Mouse (Mus musculus): ENCODE results near the gene Lrp11. TPM values are rescaled to one million over a fixed set of nuclear protein-coding genes. Genes with fewer than 3 reads are reported as not detected.

Lrp11 gene
- polyA plus RNA-seq, 1 experiment from 2014 or later, result 6.1 TPM

GRCm38 (mm10) chr10:7663159-7664026 lies 73.8 kb downstream of the Lrp11 start:
- H3K4me3 ChIP-seq (ENCODE audit: low read depth, low read length), result peak overlapping the region; percentile 82
- no peaks in the 10 kb centered on the region for H3K4me1 ChIP-seq (ENCODE audit: control insufficient read depth, insufficient read depth, low read length)
- under 1% methylated on average over 64 of the region's 64 CpGs for WGBS
- ATAC-seq (replicated peaks; ENCODE audit: insufficient number of reproducible peaks, low FRiP score, low TSS enrichment, low read depth) (peak; percentile 91), DNase-seq (ENCODE audit: low spot score) (peak; percentile 92)
- peak overlapping the region; percentile 80 for H3K4me2 ChIP-seq (ENCODE audit: low read depth, low read length)
- no peaks in the 10 kb centered on the region for H3K36me3 ChIP-seq (replicated peaks; ENCODE audit: control insufficient read depth, insufficient read depth, low read depth, low read length)
- no peaks in the 10 kb centered on the region for H3K27me3 ChIP-seq (ENCODE audit: control insufficient read depth, insufficient read depth, low read length)
- no peaks in the 10 kb centered on the region for H3K9me3 ChIP-seq (replicated peaks; ENCODE audit: control insufficient read depth, low read length)
- H3K9ac ChIP-seq (replicated peaks; ENCODE audit: low read length), result peak overlapping the region; percentile 89
- peak overlapping the region; percentile 63 for H3K27ac ChIP-seq (replicated peaks; ENCODE audit: low read depth, low read length)

- WGBS, result 68% methylated on average over 6 of the region's 6 CpGs
- no peak for ATAC-seq (replicated peaks; ENCODE audit: insufficient number of reproducible peaks, low FRiP score, low TSS enrichment, low read depth)
- Histone ChIP-seq H3K27ac (replicated peaks; ENCODE audit: low read depth, low read length) (no peak overlapping the region), H3K27me3 (ENCODE audit: control insufficient read depth, insufficient read depth, low read length) (no peaks in the 10 kb centered on the region), H3K36me3 (replicated peaks; ENCODE audit: control insufficient read depth, insufficient read depth, low read depth, low read length) (no peaks in the 10 kb centered on the region), H3K4me1 (ENCODE audit: control insufficient read depth, insufficient read depth, low read length) (no peaks in the 10 kb centered on the region), H3K4me2 (ENCODE audit: low read depth, low read length) (peak overlapping the region; percentile 80), H3K4me3 (ENCODE audit: low read depth, low read length) (peak overlapping the region; percentile 82), H3K9ac (replicated peaks; ENCODE audit: low read length) (peak overlapping the region; percentile 89), H3K9me3 (replicated peaks; ENCODE audit: control insufficient read depth, low read length) (no peaks in the 10 kb centered on the region)
- no peak for DNase-seq (ENCODE audit: low spot score)
Measured at GRCm38 (mm10) chr10:7664027-7664526, 74.5 kb downstream of the Lrp11 start.

- DNase-seq (ENCODE audit: low spot score), result no peak
- no peak for ATAC-seq (replicated peaks; ENCODE audit: insufficient number of reproducible peaks, low FRiP score, low TSS enrichment, low read depth)
- no peaks in the 10 kb centered on the region for H3K27me3 ChIP-seq (ENCODE audit: control insufficient read depth, insufficient read depth, low read length)
- H3K4me1 ChIP-seq (ENCODE audit: control insufficient read depth, insufficient read depth, low read length), result no peaks in the 10 kb centered on the region
- no peaks in the 10 kb centered on the region for H3K9me3 ChIP-seq (replicated peaks; ENCODE audit: control insufficient read depth, low read length)
- no peak overlapping the region for H3K4me3 ChIP-seq (ENCODE audit: low read depth, low read length)
- H3K36me3 ChIP-seq (replicated peaks; ENCODE audit: control insufficient read depth, insufficient read depth, low read depth, low read length), result no peaks in the 10 kb centered on the region
- H3K4me2 ChIP-seq (ENCODE audit: low read depth, low read length), result no peak overlapping the region
- 79% methylated on average over 1 of the region's 1 CpGs for WGBS
- no peak overlapping the region for H3K27ac ChIP-seq (replicated peaks; ENCODE audit: low read depth, low read length)
- no peak overlapping the region for H3K9ac ChIP-seq (replicated peaks; ENCODE audit: low read length)
Measured at GRCm38 (mm10) chr10:7664889-7665288, 75.3 kb downstream of the Lrp11 start.

- Histone ChIP-seq H3K27me3 (ENCODE audit: control insufficient read depth, insufficient read depth, low read length) (no peaks in the 10 kb centered on the region), H3K4me2 (ENCODE audit: low read depth, low read length) (peak within 1 kb of the TSS; percentile 66), H3K4me3 (ENCODE audit: low read depth, low read length) (peak within 1 kb of the TSS; percentile 87), H3K9me3 (replicated peaks; ENCODE audit: control insufficient read depth, low read length) (no peaks in the 10 kb centered on the region), H3K4me1 (ENCODE audit: control insufficient read depth, insufficient read depth, low read length) (no peaks in the 10 kb centered on the region), H3K27ac (replicated peaks; ENCODE audit: low read depth, low read length) (peak within 1 kb of the TSS; percentile 73), H3K36me3 (replicated peaks; ENCODE audit: control insufficient read depth, insufficient read depth, low read depth, low read length) (no peaks in the 10 kb centered on the region), H3K9ac (replicated peaks; ENCODE audit: low read length) (peak within 1 kb of the TSS; percentile 67)
- peak; percentile 76 for ATAC-seq (replicated peaks; ENCODE audit: insufficient number of reproducible peaks, low FRiP score, low TSS enrichment, low read depth)
- peak; percentile 95 for DNase-seq (ENCODE audit: low spot score)
- WGBS, result 0% methylated on average over 24 of the region's 24 CpGs
Measured at GRCm38 (mm10) chr10:7667342-7667802, 77.8 kb downstream of the Lrp11 start, which contains the start of gene Nup43. Gene Nup43 (plus strand): TSS chr10:7667503.

- no peak for ATAC-seq (replicated peaks; ENCODE audit: insufficient number of reproducible peaks, low FRiP score, low TSS enrichment, low read depth)
- DNase-seq (ENCODE audit: low spot score), result peak; percentile 56
- no peak overlapping the region for H3K27ac ChIP-seq (replicated peaks; ENCODE audit: low read depth, low read length)
- H3K4me3 ChIP-seq (ENCODE audit: low read depth, low read length), result no peak overlapping the region
- no peaks in the 10 kb centered on the region for H3K27me3 ChIP-seq (ENCODE audit: control insufficient read depth, insufficient read depth, low read length)
- H3K9me3 ChIP-seq (replicated peaks; ENCODE audit: control insufficient read depth, low read length), result no peaks in the 10 kb centered on the region
- 94% methylated on average over 1 of the region's 1 CpGs for WGBS
- H3K36me3 ChIP-seq (replicated peaks; ENCODE audit: control insufficient read depth, insufficient read depth, low read depth, low read length), result peaks cover 6% of the 10 kb centered on the region
- no peak overlapping the region for H3K9ac ChIP-seq (replicated peaks; ENCODE audit: low read length)
- no peaks in the 10 kb centered on the region for H3K4me1 ChIP-seq (ENCODE audit: control insufficient read depth, insufficient read depth, low read length)
- no peak overlapping the region for H3K4me2 ChIP-seq (ENCODE audit: low read depth, low read length)
Measured at GRCm38 (mm10) chr10:7673673-7674072, 84.1 kb downstream of the Lrp11 start.

Other genes starting within 250 kb of the Lrp11 start
- gene Ulbp1, start 116.2 kb upstream of the Lrp11 start, polyA plus RNA-seq (2014; fragmentation: Nextera tagmentation; extraction: Ambion mirVana), result 1.2 and 1.7 TPM in 2 replicates
- 73.5 and 84.4 TPM in 2 replicates for gene Nup43, start 77.7 kb downstream of the Lrp11 start, polyA plus RNA-seq (2014; fragmentation: Nextera tagmentation; extraction: Ambion mirVana)
- 131 and 139 TPM in 2 replicates for gene Pcmt1, start 91.3 kb downstream of the Lrp11 start, polyA plus RNA-seq (2014; fragmentation: Nextera tagmentation; extraction: Ambion mirVana)
- gene Lats1, start 91.4 kb downstream of the Lrp11 start, polyA plus RNA-seq (2014; fragmentation: Nextera tagmentation; extraction: Ambion mirVana), result 9.6 and 11.4 TPM in 2 replicates
- gene Katna1, start 136.2 kb downstream of the Lrp11 start, polyA plus RNA-seq (2014; fragmentation: Nextera tagmentation; extraction: Ambion mirVana), result 82.6 and 83.5 TPM in 2 replicates
- gene Ginm1, start 203.0 kb downstream of the Lrp11 start, polyA plus RNA-seq (2014; fragmentation: Nextera tagmentation; extraction: Ambion mirVana), result 61.6 and 61.7 TPM in 2 replicates
- 48.5 and 49.1 TPM in 2 replicates for gene Ppil4, start 203.1 kb downstream of the Lrp11 start, polyA plus RNA-seq (2014; fragmentation: Nextera tagmentation; extraction: Ambion mirVana)
- gene Zc3h12d, start 242.7 kb downstream of the Lrp11 start, polyA plus RNA-seq (2014; fragmentation: Nextera tagmentation; extraction: Ambion mirVana), result 0.07 and 0.08 TPM in 2 replicates

Measured in embryonic facial prominence, embryonic 11.5 days (tissue).